Mouse (Mus musculus) CH12.LX (cell line): Measurements from ENCODE around the gene Gle1.

Source experiments
- CTCF ChIP-seq, 2 experiments: IDR thresholded peaks in 1 of 2; conservative IDR thresholded peaks in 1 of 2; 2 replicates each; pipeline ENCODE4 v1.5.1; 2011 to 2012; ENCODE audit warnings: low read depth in 2 of 2, low read length in 2 of 2, improper control_type of control experiment in 1 of 2, inconsistent platforms in 1 of 2, mild to moderate bottlenecking in 1 of 2, moderate library complexity in 1 of 2
- E2F4 ChIP-seq: IDR thresholded peaks from 2 replicates; pipeline ENCODE4 v1.6.1; 2011; ENCODE audit warnings: low read depth, low read length, improper control_type of control experiment; ENCODE audit not compliant: insufficient replicate concordance
- ELF1 ChIP-seq: IDR thresholded peaks from 2 replicates; pipeline ENCODE4 v1.6.1; 2014; ENCODE audit warnings: low read depth, mild to moderate bottlenecking, inconsistent platforms, low read length, improper control_type of control experiment
- MYC ChIP-seq: IDR thresholded peaks from 2 replicates; pipeline ENCODE4 v1.6.1; 2011; ENCODE audit warnings: low read depth, mild to moderate bottlenecking, improper control_type of control experiment, low read length
- POLR2A ChIP-seq: IDR thresholded peaks from 2 replicates; pipeline ENCODE4 v1.6.1; 2011; ENCODE audit warnings: low read depth, mild to moderate bottlenecking, improper control_type of control experiment, low read length
- TBP ChIP-seq: conservative IDR thresholded peaks from 2 replicates; pipeline ENCODE4 v1.6.1; 2011; ENCODE audit warnings: low read depth, low read length, improper control_type of control experiment

GRCm38 (mm10) chr2:29889066-29889944 lies 45.9 kb upstream of the Gle1 start, which contains the start of gene Odf2:
- TF ChIP-seq CTCF (conservative IDR thresholded peaks at IDR 0.05 in 1 of 2, IDR thresholded peaks at IDR 0.05 in 1 of 2; ENCODE audit: low read depth in 2 of 2, low read length in 2 of 2): no peak
- 0 out of 2 replicates have a peak, but pooled peaks have one; percentile 38 for TF ChIP-seq TBP
- no peak for TF ChIP-seq MYC
- TF ChIP-seq POLR2A: peak; percentile 75
- peak; percentile 91 for TF ChIP-seq ELF1
- no peak for TF ChIP-seq E2F4
